Mouse (Mus musculus): Measurements from ENCODE around the gene Dnajc3. TPM values are rescaled to one million over a fixed set of nuclear protein-coding genes. Genes with fewer than 3 reads are reported as not detected.

Dnajc3 gene
- polyA plus RNA-seq, 1 experiment from 2014 or later, result 43.1 TPM

- no peak overlapping the region for H3K4me2 ChIP-seq (ENCODE audit: low read length)
- DNase-seq (ENCODE audit: low spot score), result no peak
- no peak overlapping the region for H3K9ac ChIP-seq (ENCODE audit: low read depth, low read length)
- no peaks in the 10 kb centered on the region for H3K9me3 ChIP-seq (replicated peaks; ENCODE audit: low read length)
- ATAC-seq (replicated peaks; ENCODE audit: low FRiP score, low read depth), result no peak
- H3K27ac ChIP-seq, result no peak overlapping the region
- TF ChIP-seq CTCF (IDR thresholded peaks at IDR 0.05; ENCODE audit: low read depth), result no peak
- 84% methylated on average over 4 of the region's 4 CpGs for WGBS
- H3K4me1 ChIP-seq (replicated peaks; ENCODE audit: insufficient read depth, low read length), result no peaks in the 10 kb centered on the region
- H3K27me3 ChIP-seq (ENCODE audit: insufficient read depth, low read length), result no peaks in the 10 kb centered on the region
- H3K4me3 ChIP-seq (replicated peaks; ENCODE audit: low read depth, low read length), result no peak overlapping the region
- H3K36me3 ChIP-seq (ENCODE audit: insufficient read depth, low read length), result 0 out of 2 replicates have a peak, but pooled peaks cover 13% of the 10 kb centered on the region
Measured at GRCm38 (mm10) chr14:118984161-118984560, 46.4 kb downstream of the Dnajc3 start.

- Histone ChIP-seq H3K9me3 (replicated peaks; ENCODE audit: low read length) (no peaks in the 10 kb centered on the region), H3K36me3 (ENCODE audit: insufficient read depth, low read length) (0 out of 2 replicates have a peak, but pooled peaks cover 5% of the 10 kb centered on the region), H3K4me1 (replicated peaks; ENCODE audit: insufficient read depth, low read length) (no peaks in the 10 kb centered on the region), H3K27ac (no peak overlapping the region), H3K27me3 (ENCODE audit: insufficient read depth, low read length) (no peaks in the 10 kb centered on the region), H3K9ac (ENCODE audit: low read depth, low read length) (no peak overlapping the region), H3K4me2 (ENCODE audit: low read length) (no peak overlapping the region), H3K4me3 (replicated peaks; ENCODE audit: low read depth, low read length) (no peak overlapping the region)
- 39% methylated on average over 16 of the region's 16 CpGs for WGBS
- ATAC-seq (replicated peaks; ENCODE audit: low FRiP score, low read depth), result no peak
- DNase-seq (ENCODE audit: low spot score), result peak; percentile 78
- peak; percentile 90 for TF ChIP-seq CTCF (IDR thresholded peaks at IDR 0.05; ENCODE audit: low read depth)
Measured at GRCm38 (mm10) chr14:118986653-118987522, 49.1 kb downstream of the Dnajc3 start.

- WGBS, result 70% methylated on average over 13 of the region's 13 CpGs
- no peak overlapping the region for H3K4me2 ChIP-seq (ENCODE audit: low read length)
- no peaks in the 10 kb centered on the region for H3K4me1 ChIP-seq (replicated peaks; ENCODE audit: insufficient read depth, low read length)
- no peak for TF ChIP-seq CTCF (IDR thresholded peaks at IDR 0.05; ENCODE audit: low read depth)
- H3K9ac ChIP-seq (ENCODE audit: low read depth, low read length), result no peak overlapping the region
- H3K4me3 ChIP-seq (replicated peaks; ENCODE audit: low read depth, low read length), result no peak overlapping the region
- no peak for DNase-seq (ENCODE audit: low spot score)
- no peak for ATAC-seq (replicated peaks; ENCODE audit: low FRiP score, low read depth)
- no peaks in the 10 kb centered on the region for H3K9me3 ChIP-seq (replicated peaks; ENCODE audit: low read length)
- H3K36me3 ChIP-seq (ENCODE audit: insufficient read depth, low read length), result 0 out of 2 replicates have a peak, but pooled peaks cover 5% of the 10 kb centered on the region
- no peaks in the 10 kb centered on the region for H3K27me3 ChIP-seq (ENCODE audit: insufficient read depth, low read length)
- H3K27ac ChIP-seq, result no peak overlapping the region
Measured at GRCm38 (mm10) chr14:118987523-118988496, 50.0 kb downstream of the Dnajc3 start.

- WGBS, result 90% methylated on average over 9 of the region's 9 CpGs
Measured at GRCm38 (mm10) chr14:118995226-118995925, 57.6 kb downstream of the Dnajc3 start.

GRCm38 (mm10) chr14:119003320-119003719 lies 65.5 kb downstream of the Dnajc3 start:
- no peak overlapping the region for H3K4me3 ChIP-seq (replicated peaks; ENCODE audit: low read depth, low read length)
- no peak overlapping the region for H3K4me2 ChIP-seq (ENCODE audit: low read length)
- TF ChIP-seq CTCF (IDR thresholded peaks at IDR 0.05; ENCODE audit: low read depth), result peak; percentile 58
- no peaks in the 10 kb centered on the region for H3K9me3 ChIP-seq (replicated peaks; ENCODE audit: low read length)
- peaks cover 8% of the 10 kb centered on the region; the same call in 1 of the 2 replicates for H3K36me3 ChIP-seq (ENCODE audit: insufficient read depth, low read length)
- H3K9ac ChIP-seq (ENCODE audit: low read depth, low read length), result no peak overlapping the region
- no peak overlapping the region for H3K27ac ChIP-seq
- ATAC-seq (replicated peaks; ENCODE audit: low FRiP score, low read depth), result no peak
- 0 out of 2 replicates have a peak, but pooled peaks cover 3% of the 10 kb centered on the region for H3K4me1 ChIP-seq (replicated peaks; ENCODE audit: insufficient read depth, low read length)
- H3K27me3 ChIP-seq (ENCODE audit: insufficient read depth, low read length), result no peaks in the 10 kb centered on the region
- DNase-seq (ENCODE audit: low spot score), result no peak

More at GRCm38 (mm10) chr14:118995226-118995925, 57.6 kb downstream of the Dnajc3 start:
- no peak for DNase-seq (ENCODE audit: low spot score)
- H3K27ac ChIP-seq, result no peak overlapping the region
- no peak overlapping the region for H3K4me3 ChIP-seq (replicated peaks; ENCODE audit: low read depth, low read length)
- TF ChIP-seq CTCF (IDR thresholded peaks at IDR 0.05; ENCODE audit: low read depth), result no peak
- H3K36me3 ChIP-seq (ENCODE audit: insufficient read depth, low read length), result peaks cover 20% of the 10 kb centered on the region
- ATAC-seq (replicated peaks; ENCODE audit: low FRiP score, low read depth), result no peak
- no peak overlapping the region for H3K4me2 ChIP-seq (ENCODE audit: low read length)
- no peak overlapping the region for H3K9ac ChIP-seq (ENCODE audit: low read depth, low read length)
- H3K4me1 ChIP-seq (replicated peaks; ENCODE audit: insufficient read depth, low read length), result no peaks in the 10 kb centered on the region
- H3K9me3 ChIP-seq (replicated peaks; ENCODE audit: low read length), result no peaks in the 10 kb centered on the region
- no peaks in the 10 kb centered on the region for H3K27me3 ChIP-seq (ENCODE audit: insufficient read depth, low read length)
